7 mouse cellular contexts compared by ENCODE assay signal in genomic region chr10:69656321-69656720, GRCm38 (mm10).
DNase-seq lines count a peak whose midpoint lies in the region; ATAC-seq lines count a peak whose summit lies in the region.

No protein-coding gene starts in this region.

- H3K4me2 ChIP-seq in neural tube, embryonic 15.5 days, result no peak overlapping the region

- intact Hi-C loops in heart, postnatal 10 days (cut with DNase I), result loop anchor here (10.0 kb wide), 1 partner anchor 308 kb away; no protein-coding TSS in a partner anchor
- intact Hi-C loops in left cerebral cortex, postnatal 4 days (cut with DNase I), result loop anchor here (10.0 kb wide), 2 partner anchors 122 to 638 kb away; no protein-coding TSS in a partner anchor

- no peak overlapping the region for H3K4me3 ChIP-seq in neural tube, embryonic 15.5 days (replicated peaks)

- WGBS in neural tube, embryonic 15.5 days, result 11% methylated on average over 3 of the region's 3 CpGs

- no peaks in the 10 kb centered on the region for H3K36me3 ChIP-seq in neural tube, embryonic 15.5 days

- no peaks in the 10 kb centered on the region for H3K9me3 ChIP-seq in neural tube, embryonic 15.5 days (replicated peaks)

- no peaks in the 10 kb centered on the region for H3K27me3 ChIP-seq in neural tube, embryonic 15.5 days (replicated peaks)

- no peak for ATAC-seq in neural tube, embryonic 15.5 days (ENCODE audit: low FRiP score)

- H3K27ac ChIP-seq in neural tube, embryonic 15.5 days (replicated peaks), result no peak overlapping the region

- DNase-seq in neural tube, embryonic 10.5 days (ENCODE audit: extremely low spot score, low spot score), result peak; percentile 57
- DNase-seq in ZHBTc4 (ENCODE audit: low read depth, low spot score), result peak; percentile 72
- DNase-seq in cerebellum, postnatal 25 days, result peak; percentile 57 to 81
- DNase-seq in heart, postnatal 10 days, result peak; percentile 72 to 79
- peak; percentile 62 for DNase-seq in left cerebral cortex, postnatal 4 days
- peak; percentile 77 for DNase-seq in retina, embryonic 14.5 days (ENCODE audit: low spot score)

- no peak overlapping the region for H3K9ac ChIP-seq in neural tube, embryonic 15.5 days (replicated peaks)

- peaks cover 70% of the 10 kb centered on the region for H3K4me1 ChIP-seq in neural tube, embryonic 15.5 days
